Mouse (Mus musculus): ENCODE measurements at regions not wholly inside any gene's neighbourhood (a gene's known extent, or its start where the extent isn't known, plus 50 kb on each side); places are given as distances from the start of the nearest gene placed in this dataset.
A peak's percentile ranks its signal among the peaks of the same experiment; 100 is the strongest.

- H3K27ac ChIP-seq: no peak overlapping the region
- no peaks in the 10 kb centered on the region for H3K36me3 ChIP-seq (replicated peaks; ENCODE audit: control insufficient read depth, insufficient read depth, low read depth)
- H3K4me1 ChIP-seq (replicated peaks; ENCODE audit: control insufficient read depth in 2 of 2, insufficient read depth in 2 of 2, low read length in 1 of 2): peaks cover 2 to 25% of the 10 kb centered on the region in 2 experiments; a peak in 2 of 4 replicates
- no peak overlapping the region for H3K9ac ChIP-seq (replicated peaks)
- H3K27me3 ChIP-seq (ENCODE audit: control insufficient read depth, insufficient read depth, low read length): no peaks in the 10 kb centered on the region
- TF ChIP-seq EP300 (IDR thresholded peaks at IDR 0.05; ENCODE audit: low read depth): no peak
- no peak for TF ChIP-seq CTCF (IDR thresholded peaks at IDR 0.05; ENCODE audit: low read depth)
- no peak overlapping the region for H3K4me3 ChIP-seq (ENCODE audit: insufficient read depth in 1 of 2, low read depth in 2 of 2, low read length in 2 of 2)
- H3K9me3 ChIP-seq (ENCODE audit: control insufficient read depth, low read length): no peaks in the 10 kb centered on the region
- 22% methylated on average over 10 of the region's 10 CpGs for WGBS (ENCODE audit: insufficient replicate concordance)
- DNase-seq (ENCODE audit: low read depth in 3 of 3, low spot score in 3 of 3): peak in 1 of 3 experiments; percentile 37
- ATAC-seq (ENCODE audit: insufficient read depth): peak; percentile 47; the same call in 1 of the 2 replicates
- no peak overlapping the region for H3K4me2 ChIP-seq (ENCODE audit: low read depth)
These were observed 131.4 kb downstream of the Zfp706 start for GRCm38 (mm10) chr15:36875980-36876778.

DNA sequence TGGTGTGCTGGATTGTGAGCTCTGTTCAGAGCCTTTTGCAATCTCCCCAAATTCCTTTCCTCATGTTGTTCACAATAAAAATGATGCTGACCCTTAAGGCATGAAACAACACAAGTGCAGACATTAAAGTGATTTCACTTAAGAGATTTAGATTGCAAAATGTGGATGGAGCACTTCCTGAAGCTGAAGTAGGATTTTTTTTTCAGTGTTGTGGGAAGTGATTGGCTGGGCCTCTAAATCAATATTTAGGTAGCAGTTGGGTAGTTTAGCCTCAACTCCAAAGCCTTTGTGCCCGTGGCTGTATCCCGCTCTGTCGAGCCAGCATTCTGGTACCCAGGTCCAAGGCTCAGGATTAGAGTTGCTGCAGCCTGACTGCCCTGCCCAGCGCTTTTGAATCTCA, 133.0 kb downstream of the Zfp706 start:
- H3K27ac ChIP-seq: no peak overlapping the region
- WGBS (ENCODE audit: insufficient replicate concordance): 63% methylated on average over 4 of the region's 4 CpGs

GRCm38 (mm10) chr15:36873884-36874243, 133.7 kb downstream of the Zfp706 start:
- Histone ChIP-seq H3K4me1 (replicated peaks; ENCODE audit: control insufficient read depth in 2 of 2, insufficient read depth in 2 of 2, low read length in 1 of 2) (peaks cover 2 to 18% of the 10 kb centered on the region in 2 experiments; a peak in 2 of 4 replicates), H3K27ac (no peak overlapping the region), H3K4me2 (ENCODE audit: low read depth) (no peak overlapping the region), H3K9me3 (ENCODE audit: control insufficient read depth, low read length) (no peaks in the 10 kb centered on the region), H3K27me3 (ENCODE audit: control insufficient read depth, insufficient read depth, low read length) (no peaks in the 10 kb centered on the region), H3K4me3 (ENCODE audit: insufficient read depth in 1 of 2, low read depth in 2 of 2, low read length in 2 of 2) (no peak overlapping the region), H3K36me3 (replicated peaks; ENCODE audit: control insufficient read depth, insufficient read depth, low read depth) (no peaks in the 10 kb centered on the region), H3K9ac (replicated peaks) (no peak overlapping the region)
- DNase-seq (ENCODE audit: low read depth in 3 of 3, low spot score in 3 of 3): no peak
- TF ChIP-seq EP300 (IDR thresholded peaks at IDR 0.05; ENCODE audit: low read depth): no peak
- no peak for TF ChIP-seq CTCF (IDR thresholded peaks at IDR 0.05; ENCODE audit: low read depth)
- WGBS (ENCODE audit: insufficient replicate concordance): 68% methylated on average over 5 of the region's 5 CpGs
- ATAC-seq (ENCODE audit: insufficient read depth): no peak

More for the DNA sequence above, 133.0 kb downstream of the Zfp706 start:
- no peaks in the 10 kb centered on the region for H3K27me3 ChIP-seq (ENCODE audit: control insufficient read depth, insufficient read depth, low read length)
- peaks cover 2 to 23% of the 10 kb centered on the region in 2 experiments; a peak in 2 of 4 replicates for H3K4me1 ChIP-seq (replicated peaks; ENCODE audit: control insufficient read depth in 2 of 2, insufficient read depth in 2 of 2, low read length in 1 of 2)
- H3K36me3 ChIP-seq (replicated peaks; ENCODE audit: control insufficient read depth, insufficient read depth, low read depth): no peaks in the 10 kb centered on the region
- TF ChIP-seq EP300 (IDR thresholded peaks at IDR 0.05; ENCODE audit: low read depth) (no peak), CTCF (IDR thresholded peaks at IDR 0.05; ENCODE audit: low read depth) (no peak)
- DNase-seq (ENCODE audit: low read depth in 3 of 3, low spot score in 3 of 3): no peak
- ATAC-seq (ENCODE audit: insufficient read depth): no peak
- H3K9me3 ChIP-seq (ENCODE audit: control insufficient read depth, low read length): no peaks in the 10 kb centered on the region
- no peak overlapping the region for H3K9ac ChIP-seq (replicated peaks)
- H3K4me3 ChIP-seq (ENCODE audit: insufficient read depth in 1 of 2, low read depth in 2 of 2, low read length in 2 of 2): no peak overlapping the region
- H3K4me2 ChIP-seq (ENCODE audit: low read depth): no peak overlapping the region

GRCm38 (mm10) chr15:36873058-36873883, 134.3 kb downstream of the Zfp706 start:
- Histone ChIP-seq H3K9ac (replicated peaks) (no peak overlapping the region), H3K4me1 (replicated peaks; ENCODE audit: control insufficient read depth in 2 of 2, insufficient read depth in 2 of 2, low read length in 1 of 2) (peaks cover 2 to 17% of the 10 kb centered on the region in 2 experiments; a peak in 2 of 4 replicates), H3K36me3 (replicated peaks; ENCODE audit: control insufficient read depth, insufficient read depth, low read depth) (no peaks in the 10 kb centered on the region), H3K4me2 (ENCODE audit: low read depth) (no peak overlapping the region), H3K27me3 (ENCODE audit: control insufficient read depth, insufficient read depth, low read length) (no peaks in the 10 kb centered on the region), H3K27ac (no peak overlapping the region), H3K4me3 (ENCODE audit: insufficient read depth in 1 of 2, low read depth in 2 of 2, low read length in 2 of 2) (no peak overlapping the region), H3K9me3 (ENCODE audit: control insufficient read depth, low read length) (no peaks in the 10 kb centered on the region)
- TF ChIP-seq EP300 (IDR thresholded peaks at IDR 0.05; ENCODE audit: low read depth) (no peak), CTCF (IDR thresholded peaks at IDR 0.05; ENCODE audit: low read depth) (no peak)
- DNase-seq (ENCODE audit: low read depth in 3 of 3, low spot score in 3 of 3) (no peak), ATAC-seq (ENCODE audit: insufficient read depth) (no peak)
- WGBS (ENCODE audit: insufficient replicate concordance): 64% methylated on average over 10 of the region's 10 CpGs

GRCm38 (mm10) chr15:36872566-36872965, 135.0 kb downstream of the Zfp706 start:
- H3K4me2 ChIP-seq (ENCODE audit: low read depth): no peak overlapping the region
- H3K4me1 ChIP-seq (replicated peaks; ENCODE audit: control insufficient read depth in 2 of 2, insufficient read depth in 2 of 2, low read length in 1 of 2): peaks cover 2 to 16% of the 10 kb centered on the region in 2 experiments; a peak in 2 of 4 replicates
- no peaks in the 10 kb centered on the region for H3K27me3 ChIP-seq (ENCODE audit: control insufficient read depth, insufficient read depth, low read length)
- ATAC-seq (ENCODE audit: insufficient read depth): no peak
- TF ChIP-seq CTCF (IDR thresholded peaks at IDR 0.05; ENCODE audit: low read depth) (no peak), EP300 (IDR thresholded peaks at IDR 0.05; ENCODE audit: low read depth) (no peak)
- H3K9me3 ChIP-seq (ENCODE audit: control insufficient read depth, low read length): no peaks in the 10 kb centered on the region
- no peak overlapping the region for H3K27ac ChIP-seq
- DNase-seq (ENCODE audit: low read depth in 3 of 3, low spot score in 3 of 3): no peak
- 16% methylated on average over 2 of the region's 2 CpGs for WGBS (ENCODE audit: insufficient replicate concordance)
- H3K9ac ChIP-seq (replicated peaks): no peak overlapping the region
- no peak overlapping the region for H3K4me3 ChIP-seq (ENCODE audit: insufficient read depth in 1 of 2, low read depth in 2 of 2, low read length in 2 of 2)
- no peaks in the 10 kb centered on the region for H3K36me3 ChIP-seq (replicated peaks; ENCODE audit: control insufficient read depth, insufficient read depth, low read depth)
